Mouse (Mus musculus) adrenal gland, postnatal 14 days (tissue): Measurements from ENCODE around the gene Tshz2. TPM values are rescaled to one million over a fixed set of nuclear protein-coding genes. Genes with fewer than 3 reads are reported as not detected.
"Not testable (repeated sequence)": the region's sequence is repeated elsewhere in the genome, so short reads cannot be mapped to it uniquely, and the experiment has no call there.

ENCODE experiments used
- DNase-seq: peaks from one replicate; pipeline ENCODE4 v3.0.0; 2021; ENCODE audit warnings: mixed read lengths
- long read RNA-seq, 2 experiments: library from polyadenylated mRNA; stranded (forward); transcript quantifications; one replicate each; pipeline ENCODE4 v2.0.0; 2021
- total RNA-seq: library from RNA; stranded (reverse); gene quantifications from 2 replicates; pipeline ENCODE4 v1.2.3, GENCODE M21; 2021

The Tshz2 gene
- 49.7 and 56.1 TPM in 2 replicates for total RNA-seq
- long read RNA-seq, experiment 1, full-length matches to known transcripts = 1 of 9 reads
- long read RNA-seq, experiment 1, partial matches to known transcripts = 0 of 9 reads
- long read RNA-seq, experiment 1, other reads (novel, unspliced or antisense) = 8 of 9 reads
- long read RNA-seq, experiment 2, partial matches to known transcripts = 1 of 5 reads
- long read RNA-seq, experiment 2, other reads (novel, unspliced or antisense) = 3 of 5 reads

- DNase-seq = peak; percentile 77
These were observed at the start of gene Tshz2 for GRCm38 (mm10) chr2:169632338-169633151. Gene Tshz2 (plus strand): TSS chr2:169633013.

DNA sequence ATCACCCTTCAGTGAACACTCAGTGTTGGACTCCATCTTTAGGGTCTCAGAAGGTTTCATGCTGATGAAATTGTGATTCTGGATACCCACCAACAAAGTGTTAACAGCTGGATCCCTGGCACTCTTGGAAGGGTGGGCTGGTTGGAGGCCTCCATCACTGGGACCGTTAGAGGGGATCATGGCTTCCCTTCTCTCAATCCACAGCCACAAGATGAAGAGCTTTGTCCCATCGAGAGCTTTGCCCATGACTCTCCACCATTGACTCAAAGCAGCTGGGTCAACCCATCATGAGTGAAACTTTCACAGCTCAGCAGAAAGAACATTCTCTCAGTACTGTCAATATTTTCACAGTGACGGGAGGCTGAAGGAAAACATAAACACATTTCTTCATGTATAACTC, 49.3 kb upstream of the Tshz2 start:
- no peak for DNase-seq

GRCm38 (mm10) chr2:169584745-169585456, 47.9 kb upstream of the Tshz2 start:
- DNase-seq = no peak

GRCm38 (mm10) chr2:169585631-169586285, 47.1 kb upstream of the Tshz2 start:
- no peak for DNase-seq

DNA sequence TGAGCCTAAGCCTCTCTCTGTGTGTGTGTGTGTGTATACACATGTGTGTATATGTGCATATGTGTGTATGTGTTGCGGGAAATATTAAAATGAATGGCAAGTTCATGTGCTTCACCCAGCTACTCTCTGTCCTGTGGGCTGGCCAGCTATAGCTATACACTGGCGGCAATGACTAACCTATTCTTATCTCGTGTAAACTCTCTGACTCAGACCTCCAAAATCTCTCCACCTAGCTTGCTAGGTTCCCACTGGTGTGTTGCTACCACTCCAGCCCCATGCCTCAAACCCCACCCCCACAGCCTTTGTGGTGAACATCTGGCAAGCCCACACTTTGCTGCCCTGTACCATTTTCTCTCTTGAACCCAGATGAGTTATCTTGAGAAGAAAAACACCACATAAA, 46.1 kb upstream of the Tshz2 start:
- DNase-seq = no peak

DNA sequence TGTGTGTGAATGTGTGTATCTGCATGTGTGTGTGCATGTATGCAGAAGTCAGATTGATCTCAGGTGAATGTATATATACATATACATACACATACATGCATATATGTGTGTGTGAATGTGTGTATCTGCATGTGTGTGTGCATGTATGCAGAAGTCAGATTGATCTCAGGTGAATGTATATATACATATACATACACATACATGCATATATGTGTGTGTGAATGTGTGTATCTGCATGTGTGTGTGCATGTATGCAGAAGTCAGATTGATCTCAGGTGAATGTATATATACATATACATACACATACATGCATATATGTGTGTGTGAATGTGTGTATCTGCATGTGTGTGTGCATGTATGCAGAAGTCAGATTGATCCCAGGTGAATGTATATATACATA, 45.2 kb upstream of the Tshz2 start, which contains the start of gene Gm11011:
Gm11011 (minus strand) TSS at position 101 of the 400 bp plus-strand sequence.
- DNase-seq = not testable (repeated sequence)

DNA sequence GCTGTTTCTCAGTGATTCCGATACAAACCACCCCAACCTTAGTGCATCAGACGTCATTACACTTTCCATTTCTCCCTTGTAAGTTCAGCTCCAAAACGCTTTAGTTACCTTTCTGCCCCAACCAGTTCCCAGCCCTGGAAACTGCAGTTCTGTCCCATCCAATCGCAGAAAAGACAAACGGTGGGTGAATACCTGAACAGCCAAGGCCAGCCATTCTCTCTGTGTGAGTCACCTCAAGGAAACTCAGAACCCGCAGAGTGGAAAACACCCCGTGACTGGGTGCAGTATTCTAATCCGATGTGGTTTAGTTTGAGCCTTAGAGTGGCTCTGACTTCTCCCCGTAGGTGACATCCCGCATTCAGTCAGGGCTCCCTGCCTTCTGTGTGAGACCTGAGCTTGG, 43.1 kb upstream of the Tshz2 start:
- no peak for DNase-seq

- DNase-seq = no peak
These were observed 42.4 kb upstream of the Tshz2 start for GRCm38 (mm10) chr2:169590412-169590811.

GRCm38 (mm10) chr2:169593742-169594141, 39.1 kb upstream of the Tshz2 start:
- no peak for DNase-seq

DNA sequence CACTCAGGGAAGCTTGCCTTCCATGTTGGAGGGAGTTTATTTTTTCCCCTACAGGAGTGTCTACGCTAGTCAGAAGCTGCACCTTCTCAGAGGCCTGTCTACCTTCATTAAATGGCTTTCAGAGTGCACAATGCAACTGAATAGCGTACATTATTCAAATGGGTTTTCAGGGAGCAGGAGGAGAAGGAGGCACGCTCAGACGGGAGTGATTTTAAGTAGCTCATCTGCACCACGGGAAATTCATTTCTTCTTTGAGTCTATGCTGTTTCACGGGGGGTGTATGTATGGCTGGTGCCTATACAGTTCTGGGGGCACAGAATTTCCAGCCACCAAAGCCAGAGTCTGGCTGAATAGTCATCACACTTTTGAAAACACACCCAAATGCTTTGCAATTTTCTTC, 35.5 kb upstream of the Tshz2 start:
- DNase-seq = no peak

DNA sequence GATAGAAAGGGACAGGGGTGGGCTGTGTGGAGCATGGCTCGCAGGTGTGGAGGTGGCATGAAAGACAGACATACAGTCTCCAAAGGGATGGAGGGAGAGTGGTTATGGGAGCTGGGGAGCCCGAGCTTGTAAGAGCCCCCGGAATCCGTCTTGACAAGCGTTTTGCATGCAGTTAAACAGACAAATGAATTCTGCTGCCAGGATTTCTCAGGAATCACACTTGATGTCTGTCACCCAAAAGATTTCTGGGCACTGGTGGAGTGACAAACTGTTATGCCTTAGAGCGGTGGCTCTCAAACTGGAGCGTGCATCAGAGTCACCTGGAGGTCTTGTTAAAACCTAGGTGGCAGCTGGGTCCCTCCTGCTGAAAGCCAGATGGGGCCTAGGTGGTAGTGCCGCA, 34.8 kb upstream of the Tshz2 start:
- no peak for DNase-seq

DNA sequence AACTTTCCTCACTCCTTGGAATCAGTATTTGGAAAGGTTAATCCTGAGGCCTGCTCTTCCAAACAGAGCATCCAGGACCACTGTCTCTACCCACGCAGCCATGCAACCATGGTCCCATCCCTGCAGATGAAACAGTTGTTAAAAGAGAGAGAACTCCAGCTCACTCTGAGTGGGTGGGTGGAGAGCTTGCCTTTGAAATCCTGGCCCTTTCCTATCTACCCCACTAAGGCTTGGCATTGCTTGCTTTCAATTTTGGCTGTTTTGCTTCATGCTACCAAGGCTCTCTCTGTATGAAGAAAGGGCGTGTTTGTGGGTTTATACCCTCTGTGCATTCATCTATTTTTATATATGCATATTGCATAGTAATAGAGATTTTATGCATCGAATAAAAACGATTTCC, 33.2 kb upstream of the Tshz2 start:
- no peak for DNase-seq

- DNase-seq = no peak
These were observed 32.6 kb upstream of the Tshz2 start for GRCm38 (mm10) chr2:169600163-169600562.

GRCm38 (mm10) chr2:169606901-169607678, 25.7 kb upstream of the Tshz2 start:
- no peak for DNase-seq

GRCm38 (mm10) chr2:169607787-169608186, 25.0 kb upstream of the Tshz2 start:
- no peak for DNase-seq

GRCm38 (mm10) chr2:169609956-169610355, 22.9 kb upstream of the Tshz2 start:
- DNase-seq = no peak

- no peak for DNase-seq
These were observed 21.9 kb upstream of the Tshz2 start for GRCm38 (mm10) chr2:169610882-169611281.

DNA sequence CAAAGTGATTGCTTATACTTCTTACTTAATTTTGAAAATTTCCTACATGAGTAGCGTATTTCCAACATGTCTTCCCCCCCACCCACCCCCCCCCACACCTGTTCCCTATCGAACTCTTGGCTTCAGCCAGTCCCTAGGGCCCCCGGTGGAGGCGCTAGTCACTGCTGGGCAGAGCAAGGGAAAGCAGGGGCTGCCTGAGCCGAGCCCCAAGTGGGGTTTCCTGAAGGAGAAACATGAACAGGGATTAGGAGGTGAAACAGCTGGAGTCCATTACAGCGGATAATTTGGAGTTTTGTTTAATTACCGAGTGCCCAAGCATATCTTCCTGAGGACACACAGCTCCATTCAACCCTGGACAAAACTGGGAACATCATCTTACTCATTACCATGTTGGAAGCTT, 21.3 kb upstream of the Tshz2 start:
- DNase-seq = no peak

- DNase-seq = peak; percentile 16
These were observed 18.1 kb upstream of the Tshz2 start for GRCm38 (mm10) chr2:169614683-169615082.

GRCm38 (mm10) chr2:169615998-169616397, 16.8 kb upstream of the Tshz2 start:
- DNase-seq = no peak

GRCm38 (mm10) chr2:169621201-169621710, 11.6 kb upstream of the Tshz2 start:
- peak; percentile 49 for DNase-seq
